Mouse (Mus musculus) gastrocnemius, postnatal 25 days (tissue): Measurements from ENCODE around the gene Cd200r2. TPM values are rescaled to one million over a fixed set of nuclear protein-coding genes. Genes with fewer than 3 reads are reported as not detected.
"Not testable (repeated sequence)": the region's sequence is repeated elsewhere in the genome, so short reads cannot be mapped to it uniquely, and the experiment has no call there.

ENCODE experiments used
- DNase-seq: peaks from one replicate; pipeline ENCODE4 v3.0.0; 2022
- long read RNA-seq, 2 experiments: library from polyadenylated mRNA; stranded (forward); transcript quantifications; one replicate each; pipeline ENCODE4 v2.0.0; 2021
- total RNA-seq, 2 experiments: library from RNA; stranded (reverse); gene quantifications; 1 replicate in 1 of 2; 2 replicates in 1 of 2; pipeline ENCODE4 v1.2.3; 2021

The Cd200r2 gene
- total RNA-seq, result not detected
- long read RNA-seq, experiment 1, result 0 reads
- long read RNA-seq, experiment 2, result 0 reads

- no peak for DNase-seq
Measured at GRCm38 (mm10) chr16:44866797-44867196, at the start of gene Cd200r2. Cd200r2 (plus strand) TSS chr16:44867097.

- no peak for DNase-seq
Measured at GRCm38 (mm10) chr16:44818010-44818409, 48.9 kb upstream of the Cd200r2 start.

GRCm38 (mm10) chr16:44820545-44820944 lies 46.4 kb upstream of the Cd200r2 start:
- no peak for DNase-seq

- DNase-seq, result no peak
Measured at GRCm38 (mm10) chr16:44832286-44832685, 34.6 kb upstream of the Cd200r2 start.

GRCm38 (mm10) chr16:44833189-44833588 lies 33.7 kb upstream of the Cd200r2 start:
- not testable (repeated sequence) for DNase-seq

- DNase-seq, result no peak
Measured at GRCm38 (mm10) chr16:44875178-44875577, 8.3 kb downstream of the Cd200r2 start.

- DNase-seq, result no peak
Measured at GRCm38 (mm10) chr16:44876625-44877024, 9.7 kb downstream of the Cd200r2 start.

- DNase-seq, result no peak
Measured at GRCm38 (mm10) chr16:44877595-44877994, 10.7 kb downstream of the Cd200r2 start.

GRCm38 (mm10) chr16:44890814-44891213 lies 23.9 kb downstream of the Cd200r2 start:
- DNase-seq, result no peak

GRCm38 (mm10) chr16:44932016-44932415 lies 65.1 kb downstream of the Cd200r2 start:
- no peak for DNase-seq

- DNase-seq, result no peak
Measured at GRCm38 (mm10) chr16:44943468-44943867, 76.6 kb downstream of the Cd200r2 start, which contains the start of gene Cd200r3. Cd200r3 (plus strand) TSS chr16:44943678.

GRCm38 (mm10) chr16:44951360-44952114 lies 84.6 kb downstream of the Cd200r2 start:
- DNase-seq, result no peak

- DNase-seq, result no peak
Measured at GRCm38 (mm10) chr16:44962296-44962695, 95.4 kb downstream of the Cd200r2 start.

- DNase-seq, result no peak
Measured at GRCm38 (mm10) chr16:44962777-44963176, 95.9 kb downstream of the Cd200r2 start.

GRCm38 (mm10) chr16:44964526-44965374 lies 97.9 kb downstream of the Cd200r2 start:
- DNase-seq, result no peak

- DNase-seq, result no peak
Measured at GRCm38 (mm10) chr16:44965428-44965827, 98.5 kb downstream of the Cd200r2 start.

Other genes starting within 250 kb of the Cd200r2 start
- 1 to 10 TPM; 3.2 to 4.3 TPM for gene Nepro, start 142.8 kb upstream of the Cd200r2 start, total RNA-seq
- gene Gtpbp8, start 120.7 kb upstream of the Cd200r2 start, total RNA-seq, result 10 to 100 TPM in 1 of 2 experiments, 1 to 10 TPM in 1; 9.7 to 10.9 TPM
- gene Cd200r1, start 101.4 kb upstream of the Cd200r2 start, total RNA-seq, result under 1 TPM in 1 of 2 experiments, not detected in 1; 0.11 TPM
- not detected for gene Cd200r4, start 55.4 kb upstream of the Cd200r2 start, total RNA-seq
- gene Cd200r3, start 76.6 kb downstream of the Cd200r2 start, total RNA-seq, result not detected
- 10 to 100 TPM; 25.1 to 75.4 TPM for gene Ccdc80, start 226.3 kb downstream of the Cd200r2 start, total RNA-seq